Mouse (Mus musculus) central nervous system, embryonic 14 days (tissue): ENCODE results near the gene Pde9a. TPM values are rescaled to one million over a fixed set of nuclear protein-coding genes. Genes with fewer than 3 reads are reported as not detected.

Experiments used
- polyA plus RNA-seq: library from polyadenylated mRNA; depleted of rRNA; stranded (reverse); fragments of >200 nt; gene quantifications from 2 replicates; pipeline ENCODE4 v1.2.3, GENCODE M21; 2012; rRNA removed

The Pde9a gene
- polyA plus RNA-seq = 66.2 and 84.0 TPM in 2 replicates

DNA sequence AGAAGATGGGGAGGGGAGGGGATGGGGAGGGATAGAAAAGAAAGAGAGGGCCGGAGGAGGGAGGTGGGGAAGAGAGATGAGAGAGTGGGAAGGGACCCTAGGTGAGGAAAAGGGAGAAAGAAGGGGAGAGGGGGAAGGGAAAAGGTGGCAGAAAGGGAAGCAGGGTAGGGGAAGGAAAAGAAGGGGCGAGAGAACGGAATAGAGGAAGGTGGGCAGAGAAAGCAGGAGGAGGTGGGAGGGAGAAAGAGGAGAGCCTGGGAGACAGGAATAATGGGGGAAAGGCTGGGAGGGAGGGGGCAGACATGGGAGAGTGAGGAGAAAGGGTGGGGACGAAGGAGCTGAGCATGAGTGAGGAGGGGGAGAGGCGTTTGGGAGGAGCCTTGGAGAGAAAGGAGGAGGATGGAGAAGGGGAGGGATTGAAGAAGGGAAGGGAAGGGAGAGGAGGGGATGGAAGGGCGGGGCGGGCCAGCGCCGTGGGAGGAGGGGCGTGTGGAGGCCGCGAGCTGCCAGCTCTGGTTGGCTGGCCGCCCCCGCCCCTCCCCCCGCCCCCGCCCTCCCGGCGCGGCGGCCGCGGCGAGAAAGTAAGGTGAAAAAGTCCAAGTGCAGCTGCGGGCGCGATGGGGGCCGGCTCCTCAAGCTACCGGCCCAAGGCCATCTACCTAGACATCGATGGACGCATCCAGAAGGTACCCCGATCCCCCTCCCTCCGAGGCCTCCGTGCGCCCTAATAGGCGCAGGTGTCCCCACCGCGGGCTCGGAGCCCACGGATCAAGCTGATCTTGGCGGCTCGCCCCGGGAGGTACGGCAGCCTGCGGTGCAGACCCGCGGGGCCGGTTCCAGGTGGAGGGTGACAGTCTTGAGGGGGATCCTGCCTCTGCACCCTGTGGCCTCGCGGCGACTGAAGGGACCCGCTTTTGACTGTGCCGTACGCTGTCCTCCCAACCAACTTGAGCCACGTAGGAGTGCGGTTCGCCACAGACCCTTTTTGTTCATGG is at the start of gene Pde9a:
Pde9a (plus strand) TSS at position 540 of the 995 bp plus-strand sequence.

DNA sequence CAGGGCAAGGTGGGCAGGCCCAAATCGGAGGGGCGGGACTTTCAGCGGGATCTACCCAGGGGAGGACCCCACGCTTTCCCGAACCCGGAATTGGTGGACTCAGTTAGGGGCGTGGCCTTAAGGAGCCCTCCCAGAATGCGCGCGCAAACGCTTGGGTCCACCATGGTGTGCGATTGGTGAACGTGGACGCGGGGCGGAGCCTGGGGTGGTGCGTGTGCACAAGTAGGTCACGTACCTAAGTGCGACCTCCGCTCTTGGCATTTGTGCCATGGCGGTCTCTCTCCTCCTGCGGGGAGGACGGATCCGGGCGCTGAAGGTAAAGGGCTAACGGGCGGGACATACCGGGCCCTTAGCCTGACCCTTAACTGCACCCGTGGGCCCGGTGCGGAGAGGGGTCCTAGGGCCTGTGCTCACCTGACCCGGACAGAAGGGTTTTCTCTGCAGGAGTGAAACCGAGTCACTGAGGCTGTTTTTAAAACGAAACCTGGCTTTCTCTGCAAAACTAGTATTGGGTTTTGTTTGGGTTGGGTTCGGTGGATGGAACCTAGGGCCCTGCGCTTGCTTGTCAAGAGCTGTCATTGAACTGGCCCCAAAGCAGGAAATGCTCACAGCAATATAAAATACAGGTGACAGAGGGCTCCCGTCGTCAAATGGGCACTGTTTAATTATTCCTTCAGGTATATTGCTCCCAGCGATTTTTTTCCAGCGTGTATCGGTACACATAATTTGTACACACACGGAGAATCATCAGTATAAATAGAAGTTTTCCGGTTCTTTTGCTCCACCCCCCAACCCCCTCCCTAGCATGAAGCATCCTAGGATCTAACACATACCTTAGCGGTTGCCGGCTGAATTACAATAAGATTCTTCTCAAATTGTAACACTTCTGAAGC is 134.2 kb downstream of the Pde9a start, which contains the start of the genes Wdr4 and Ndufv3:
Wdr4 (minus strand) TSS at position 35 of the 893 bp plus-strand sequence.
Ndufv3 (plus strand) TSS at position 170 of the 893 bp plus-strand sequence.

Other genes with a start within 250 kb of the Pde9a start
- gene Tff2, start 241.9 kb upstream of the Pde9a start, polyA plus RNA-seq = not detected in 2 replicates
- not detected in 2 replicates for gene Tff1, start 220.9 kb upstream of the Pde9a start, polyA plus RNA-seq
- 0.08 TPM in 1 of 2 replicates, not detected in the other for gene Tmprss3, start 187.2 kb upstream of the Pde9a start, polyA plus RNA-seq
- gene Ubash3a, start 178.3 kb upstream of the Pde9a start, polyA plus RNA-seq = 0.01 and 0.02 TPM in 2 replicates
- gene Rsph1, start 108.8 kb upstream of the Pde9a start, polyA plus RNA-seq = 2.0 and 2.2 TPM in 2 replicates
- 14.9 and 18.8 TPM in 2 replicates for gene Slc37a1, start 99.4 kb upstream of the Pde9a start, polyA plus RNA-seq
- gene Wdr4, start 133.8 kb downstream of the Pde9a start, polyA plus RNA-seq = 43.9 and 46.3 TPM in 2 replicates
- gene Ndufv3, start 133.9 kb downstream of the Pde9a start, polyA plus RNA-seq = 148 and 173 TPM in 2 replicates
- 30.8 and 34.1 TPM in 2 replicates for gene Pknox1, start 178.5 kb downstream of the Pde9a start, polyA plus RNA-seq